Mouse (Mus musculus): ENCODE measurements at regions not wholly inside any gene's neighbourhood (a gene's known extent, or its start where the extent isn't known, plus 50 kb on each side); places are given as distances from the start of the nearest gene placed in this dataset.

DNA sequence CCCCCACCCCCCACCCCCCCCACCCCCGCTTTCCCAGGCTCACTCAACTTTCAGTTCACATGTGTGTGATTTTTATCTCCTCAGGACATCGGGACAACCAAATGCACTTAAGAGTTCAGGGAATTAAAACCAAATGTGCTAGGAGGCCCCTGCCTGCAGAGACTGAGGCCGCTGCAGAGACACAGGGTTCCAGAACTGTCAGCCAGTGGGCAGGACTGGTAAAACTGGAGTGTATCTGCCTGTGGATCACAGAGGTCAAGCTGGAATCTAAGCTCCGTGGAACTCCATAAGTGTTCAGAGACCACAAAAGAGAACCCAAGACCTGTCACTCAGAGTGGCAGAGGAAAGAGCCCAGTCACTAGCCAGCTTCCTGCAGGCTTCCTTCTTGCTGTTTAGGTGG, 138.3 kb downstream of the Bmp7 start:
- H3K27me3 ChIP-seq (replicated peaks) = no peaks in the 10 kb centered on the region
- H3K4me3 ChIP-seq (replicated peaks) = no peak overlapping the region
- peaks cover 32% of the 10 kb centered on the region for H3K9me3 ChIP-seq
- H3K36me3 ChIP-seq (replicated peaks; ENCODE audit: low read length) = no peaks in the 10 kb centered on the region
- TF ChIP-seq FLI1 (IDR thresholded peaks at IDR 0.05; ENCODE audit: low read length) = no peak
- TF ChIP-seq GATA1 (IDR thresholded peaks at IDR 0.05; ENCODE audit: borderline replicate concordance, low read length) = no peak
- H3K4me1 ChIP-seq = no peaks in the 10 kb centered on the region

GRCm38 (mm10) chr2:172807446-172807845, 132.7 kb downstream of the Bmp7 start:
- no peak overlapping the region for H3K4me3 ChIP-seq (replicated peaks)
- H3K9me3 ChIP-seq = peaks cover 51% of the 10 kb centered on the region
- TF ChIP-seq GATA1 (IDR thresholded peaks at IDR 0.05; ENCODE audit: borderline replicate concordance, low read length) (no peak), FLI1 (IDR thresholded peaks at IDR 0.05; ENCODE audit: low read length) (no peak)
- no peaks in the 10 kb centered on the region for H3K36me3 ChIP-seq (replicated peaks; ENCODE audit: low read length)
- no peaks in the 10 kb centered on the region for H3K27me3 ChIP-seq (replicated peaks)
- no peaks in the 10 kb centered on the region for H3K4me1 ChIP-seq

DNA sequence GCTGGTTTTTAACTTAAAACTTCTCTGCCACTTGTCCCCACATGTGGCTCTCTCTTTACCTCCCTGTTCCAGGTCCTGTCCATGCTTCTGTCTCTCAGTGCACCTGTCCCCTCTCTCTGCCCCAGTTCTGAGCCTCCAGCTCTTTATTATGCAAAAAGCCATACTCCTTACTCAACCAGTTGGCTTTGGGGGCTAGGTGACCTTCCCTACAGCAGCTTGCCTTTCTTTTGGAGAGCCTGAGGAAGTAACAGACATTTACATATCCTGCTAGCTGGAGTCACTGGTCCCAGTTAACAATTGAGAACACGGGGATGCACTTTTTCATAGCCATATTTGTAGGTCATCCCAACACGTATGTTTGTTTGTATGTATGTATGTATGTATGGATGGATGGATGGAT, 130.8 kb downstream of the Bmp7 start:
- TF ChIP-seq GATA1 (IDR thresholded peaks at IDR 0.05; ENCODE audit: borderline replicate concordance, low read length) (no peak), FLI1 (IDR thresholded peaks at IDR 0.05; ENCODE audit: low read length) (no peak)
- Histone ChIP-seq H3K4me1 (no peaks in the 10 kb centered on the region), H3K36me3 (replicated peaks; ENCODE audit: low read length) (no peaks in the 10 kb centered on the region), H3K27me3 (replicated peaks) (no peaks in the 10 kb centered on the region), H3K4me3 (replicated peaks) (no peak overlapping the region), H3K9me3 (peaks cover 49% of the 10 kb centered on the region)

DNA sequence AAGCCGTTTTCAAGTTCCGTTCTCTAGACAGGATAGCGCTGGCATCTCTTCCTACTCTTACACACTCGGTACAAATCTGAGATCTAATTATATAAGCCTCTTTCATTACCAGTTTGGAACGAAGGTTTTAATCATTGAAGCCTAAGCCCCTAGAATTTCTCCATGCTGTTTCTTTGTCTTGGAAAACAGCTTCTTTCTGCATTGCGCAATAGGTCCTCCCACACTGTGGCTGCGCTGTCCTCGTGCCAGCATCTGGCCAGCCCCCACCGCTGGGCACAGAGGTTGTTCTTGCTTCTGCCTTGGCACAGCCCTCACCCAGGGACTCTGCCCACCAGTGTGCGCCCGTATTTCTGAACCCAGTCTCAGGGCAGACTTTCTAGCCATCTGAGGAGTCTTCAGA, 126.8 kb downstream of the Bmp7 start:
- no peak for TF ChIP-seq FLI1 (IDR thresholded peaks at IDR 0.05; ENCODE audit: low read length)
- TF ChIP-seq GATA1 (IDR thresholded peaks at IDR 0.05; ENCODE audit: borderline replicate concordance, low read length) = no peak

GRCm38 (mm10) chr2:172813906-172814305, 126.2 kb downstream of the Bmp7 start:
- Histone ChIP-seq H3K4me3 (replicated peaks) (no peak overlapping the region), H3K36me3 (replicated peaks; ENCODE audit: low read length) (no peaks in the 10 kb centered on the region), H3K27me3 (replicated peaks) (peaks cover 6% of the 10 kb centered on the region), H3K9me3 (peaks cover 45% of the 10 kb centered on the region), H3K4me1 (no peaks in the 10 kb centered on the region)
- no peak for TF ChIP-seq FLI1 (IDR thresholded peaks at IDR 0.05; ENCODE audit: low read length)

More for the DNA sequence above, 126.8 kb downstream of the Bmp7 start:
- H3K4me3 ChIP-seq (replicated peaks) = no peak overlapping the region
- H3K4me1 ChIP-seq = no peaks in the 10 kb centered on the region
- peaks cover 6% of the 10 kb centered on the region for H3K27me3 ChIP-seq (replicated peaks)
- H3K9me3 ChIP-seq = peaks cover 51% of the 10 kb centered on the region
- no peaks in the 10 kb centered on the region for H3K36me3 ChIP-seq (replicated peaks; ENCODE audit: low read length)

- H3K27me3 ChIP-seq (replicated peaks) = peaks cover 6% of the 10 kb centered on the region
- no peak for TF ChIP-seq GATA1 (IDR thresholded peaks at IDR 0.05; ENCODE audit: borderline replicate concordance, low read length)
- TF ChIP-seq FLI1 (IDR thresholded peaks at IDR 0.05; ENCODE audit: low read length) = no peak
- no peak overlapping the region for H3K4me3 ChIP-seq (replicated peaks)
- H3K9me3 ChIP-seq = peaks cover 39% of the 10 kb centered on the region
- H3K36me3 ChIP-seq (replicated peaks; ENCODE audit: low read length) = no peaks in the 10 kb centered on the region
- H3K4me1 ChIP-seq = no peaks in the 10 kb centered on the region
These were observed 125.0 kb downstream of the Bmp7 start for GRCm38 (mm10) chr2:172815146-172815545.

- Histone ChIP-seq H3K4me3 (replicated peaks) (no peak overlapping the region), H3K27me3 (replicated peaks) (peaks cover 13% of the 10 kb centered on the region), H3K4me1 (no peaks in the 10 kb centered on the region), H3K9me3 (peaks cover 37% of the 10 kb centered on the region), H3K36me3 (replicated peaks; ENCODE audit: low read length) (no peaks in the 10 kb centered on the region)
- TF ChIP-seq FLI1 (IDR thresholded peaks at IDR 0.05; ENCODE audit: low read length) (no peak), GATA1 (IDR thresholded peaks at IDR 0.05; ENCODE audit: borderline replicate concordance, low read length) (no peak)
These were observed 122.9 kb downstream of the Bmp7 start for GRCm38 (mm10) chr2:172817058-172817745.

All from megakaryocyte, embryonic 14.5 days (primary cell).